Mouse (Mus musculus) olfactory bulb, adult 2 months (tissue): ENCODE results near the gene Pik3cg.

Experiments used
- CTCF ChIP-seq: fragments of 200-500 bp; IDR thresholded peaks from 2 replicates; pipeline ENCODE4 v1.5.1; 2012; ENCODE audit warnings: low read depth, mild to moderate bottlenecking, low read length, moderate library complexity; ENCODE audit not compliant: insufficient read depth
- POLR2A ChIP-seq: fragments of 200-500 bp; IDR thresholded peaks from 2 replicates; pipeline ENCODE4 v1.6.1; 2012; ENCODE audit warnings: mild to moderate bottlenecking, low read depth, low read length, moderate library complexity; ENCODE audit not compliant: insufficient read depth

DNA sequence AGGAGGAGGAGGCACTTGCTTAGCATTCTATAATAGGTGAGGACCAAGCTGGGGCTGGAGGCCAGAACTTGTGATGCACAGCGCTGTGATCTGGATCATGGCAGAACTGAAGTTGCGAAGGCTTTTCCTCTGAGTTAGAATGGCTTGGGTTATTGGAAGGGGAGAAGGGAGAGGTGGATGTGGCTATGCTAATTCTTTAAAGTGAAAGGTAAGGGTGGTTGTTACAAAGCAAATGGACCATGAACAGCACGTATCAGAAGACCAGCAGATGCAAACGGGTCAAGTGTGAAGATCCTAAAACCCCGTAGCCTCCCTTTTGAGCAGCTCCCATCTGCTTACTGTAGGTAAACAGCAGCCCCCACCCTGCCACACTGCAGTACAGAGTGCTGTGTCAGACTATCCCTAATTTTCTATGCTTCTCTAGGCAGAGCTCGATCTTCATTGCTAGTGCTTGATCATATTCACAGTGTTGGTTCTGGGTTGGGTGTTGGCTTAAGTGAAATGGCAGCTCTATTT is 7.3 kb downstream of the Pik3cg start:
- no peak for TF ChIP-seq POLR2A
- no peak for TF ChIP-seq CTCF
